Mouse (Mus musculus): ENCODE measurements around the gene Rnf144b. TPM values are rescaled to one million over a fixed set of nuclear protein-coding genes. Genes with fewer than 3 reads are reported as not detected.

Rnf144b gene
- polyA plus RNA-seq, 1 experiment from 2014 or later, result 1.0 TPM

GRCm38 (mm10) chr13:47253711-47254110, 131.3 kb downstream of the Rnf144b start:
- 81% methylated on average over 5 of the region's 5 CpGs for WGBS
- Histone ChIP-seq H3K9ac (no peak overlapping the region), H3K27ac (no peak overlapping the region), H3K4me2 (replicated peaks) (no peak overlapping the region), H3K9me3 (no peaks in the 10 kb centered on the region), H3K27me3 (replicated peaks) (no peaks in the 10 kb centered on the region), H3K4me1 (0 out of 2 replicates have a peak, but pooled peaks cover 7% of the 10 kb centered on the region), H3K36me3 (no peaks in the 10 kb centered on the region), H3K4me3 (no peak overlapping the region)
- ATAC-seq (ENCODE audit: low FRiP score, low read depth), result no peak

DNA sequence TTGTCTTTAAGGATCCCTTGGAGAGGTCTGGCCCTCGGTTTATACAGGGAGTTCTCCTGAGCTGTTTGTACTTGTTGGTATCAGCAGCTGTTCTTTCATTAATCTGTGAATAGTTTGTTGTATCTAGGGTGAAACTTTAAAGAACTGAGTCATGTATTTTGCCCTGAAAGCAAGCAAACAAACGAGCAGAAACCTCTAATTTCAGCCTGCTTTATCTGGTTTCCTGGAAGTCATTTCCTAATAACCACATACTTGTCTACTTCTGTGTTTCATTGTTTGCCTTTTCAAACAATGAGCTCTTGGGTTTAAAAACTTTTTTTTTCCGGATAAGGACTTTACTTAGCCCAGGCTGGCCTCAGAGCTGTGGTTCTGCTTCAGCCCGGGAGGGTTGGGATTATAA, 136.8 kb downstream of the Rnf144b start:
- WGBS, result 67% methylated on average over 4 of the region's 4 CpGs
- H3K27me3 ChIP-seq (replicated peaks), result no peaks in the 10 kb centered on the region
- no peak overlapping the region for H3K4me2 ChIP-seq (replicated peaks)
- 0 out of 2 replicates have a peak, but pooled peaks cover 8% of the 10 kb centered on the region for H3K4me1 ChIP-seq
- no peaks in the 10 kb centered on the region for H3K36me3 ChIP-seq
- H3K27ac ChIP-seq, result no peak overlapping the region
- no peaks in the 10 kb centered on the region for H3K9me3 ChIP-seq
- no peak overlapping the region for H3K9ac ChIP-seq
- ATAC-seq (ENCODE audit: low FRiP score, low read depth), result no peak
- no peak overlapping the region for H3K4me3 ChIP-seq

DNA sequence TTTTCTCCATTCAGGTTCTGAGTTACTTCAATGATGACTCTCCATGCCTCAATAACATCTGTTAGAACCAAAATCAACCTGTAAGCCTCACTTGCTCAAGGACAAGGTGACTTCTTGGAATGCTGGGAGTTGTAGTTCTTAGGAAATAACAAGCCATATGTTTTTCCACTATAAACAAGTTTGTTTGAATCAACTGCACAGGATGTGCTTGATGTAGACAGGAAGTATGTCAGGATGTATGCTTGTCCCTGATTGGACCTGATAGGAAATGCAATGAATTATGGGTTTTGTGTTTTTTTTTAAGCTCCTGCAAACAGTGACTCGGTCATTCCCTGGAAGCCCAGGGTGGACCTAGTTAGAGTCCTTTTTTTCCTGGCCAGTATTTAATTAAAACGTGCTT, 139.5 kb downstream of the Rnf144b start:
- Histone ChIP-seq H3K36me3 (no peaks in the 10 kb centered on the region), H3K4me1 (0 out of 2 replicates have a peak, but pooled peaks cover 8% of the 10 kb centered on the region), H3K27me3 (replicated peaks) (no peaks in the 10 kb centered on the region), H3K9ac (no peak overlapping the region), H3K27ac (no peak overlapping the region), H3K4me2 (replicated peaks) (no peak overlapping the region), H3K9me3 (no peaks in the 10 kb centered on the region), H3K4me3 (no peak overlapping the region)
- no peak for ATAC-seq (ENCODE audit: low FRiP score, low read depth)
- WGBS, result 65% methylated on average over 2 of the region's 2 CpGs

- Histone ChIP-seq H3K36me3 (no peaks in the 10 kb centered on the region), H3K27me3 (replicated peaks) (no peaks in the 10 kb centered on the region), H3K9ac (no peak overlapping the region), H3K9me3 (no peaks in the 10 kb centered on the region), H3K4me3 (no peak overlapping the region), H3K4me2 (replicated peaks) (no peak overlapping the region), H3K27ac (no peak overlapping the region), H3K4me1 (no peaks in the 10 kb centered on the region)
- WGBS, result 90% methylated on average over 8 of the region's 8 CpGs
- ATAC-seq (ENCODE audit: low FRiP score, low read depth), result no peak
Measured at GRCm38 (mm10) chr13:47264382-47264781, 141.9 kb downstream of the Rnf144b start.

- Histone ChIP-seq H3K9ac (no peak overlapping the region), H3K27me3 (replicated peaks) (no peaks in the 10 kb centered on the region), H3K4me3 (no peak overlapping the region), H3K27ac (no peak overlapping the region), H3K4me2 (replicated peaks) (no peak overlapping the region), H3K36me3 (no peaks in the 10 kb centered on the region), H3K9me3 (no peaks in the 10 kb centered on the region), H3K4me1 (no peaks in the 10 kb centered on the region)
- 89% methylated on average over 7 of the region's 7 CpGs for WGBS
- ATAC-seq (ENCODE audit: low FRiP score, low read depth), result no peak
Measured at GRCm38 (mm10) chr13:47266411-47266810, 144.0 kb downstream of the Rnf144b start.

GRCm38 (mm10) chr13:47268227-47268626, 145.8 kb downstream of the Rnf144b start:
- H3K36me3 ChIP-seq, result no peaks in the 10 kb centered on the region
- H3K4me3 ChIP-seq, result no peak overlapping the region
- no peaks in the 10 kb centered on the region for H3K27me3 ChIP-seq (replicated peaks)
- peaks cover 7% of the 10 kb centered on the region; the same call in 1 of the 2 replicates for H3K4me1 ChIP-seq
- ATAC-seq (ENCODE audit: low FRiP score, low read depth), result no peak
- no peaks in the 10 kb centered on the region for H3K9me3 ChIP-seq
- no peak overlapping the region for H3K9ac ChIP-seq
- 66% methylated on average over 3 of the region's 3 CpGs for WGBS
- H3K4me2 ChIP-seq (replicated peaks), result no peak overlapping the region
- H3K27ac ChIP-seq, result no peak overlapping the region

DNA sequence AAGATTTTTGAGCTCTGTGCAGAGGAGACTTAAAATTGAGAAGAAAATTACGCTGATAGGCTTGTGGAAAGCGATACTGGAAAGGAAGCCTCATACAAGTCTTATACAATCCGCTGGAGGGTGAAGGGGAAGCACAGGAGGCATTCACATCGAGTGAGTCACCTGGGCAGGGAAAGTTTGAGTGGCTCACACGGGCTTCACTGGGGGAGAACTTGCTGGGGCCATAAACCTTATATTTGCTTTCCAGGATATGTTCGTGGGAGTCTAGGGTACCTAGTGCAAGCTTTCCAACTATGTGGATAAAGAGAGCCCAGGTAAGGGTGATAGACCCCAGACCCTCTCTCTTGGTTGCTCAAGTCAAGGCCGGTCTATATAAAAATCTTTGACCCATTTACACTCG, 150.5 kb downstream of the Rnf144b start:
- H3K4me2 ChIP-seq (replicated peaks), result peak overlapping the region; percentile 46
- ATAC-seq (ENCODE audit: low FRiP score, low read depth), result no peak
- peaks cover 24% of the 10 kb centered on the region for H3K4me1 ChIP-seq
- no peaks in the 10 kb centered on the region for H3K36me3 ChIP-seq
- H3K27ac ChIP-seq, result peak overlapping the region; percentile 3; the same call in 1 of the 2 replicates
- no peak overlapping the region for H3K9ac ChIP-seq
- no peak overlapping the region for H3K4me3 ChIP-seq
- H3K27me3 ChIP-seq (replicated peaks), result no peaks in the 10 kb centered on the region
- 7% methylated on average over 8 of the region's 8 CpGs for WGBS
- H3K9me3 ChIP-seq, result no peaks in the 10 kb centered on the region

DNA sequence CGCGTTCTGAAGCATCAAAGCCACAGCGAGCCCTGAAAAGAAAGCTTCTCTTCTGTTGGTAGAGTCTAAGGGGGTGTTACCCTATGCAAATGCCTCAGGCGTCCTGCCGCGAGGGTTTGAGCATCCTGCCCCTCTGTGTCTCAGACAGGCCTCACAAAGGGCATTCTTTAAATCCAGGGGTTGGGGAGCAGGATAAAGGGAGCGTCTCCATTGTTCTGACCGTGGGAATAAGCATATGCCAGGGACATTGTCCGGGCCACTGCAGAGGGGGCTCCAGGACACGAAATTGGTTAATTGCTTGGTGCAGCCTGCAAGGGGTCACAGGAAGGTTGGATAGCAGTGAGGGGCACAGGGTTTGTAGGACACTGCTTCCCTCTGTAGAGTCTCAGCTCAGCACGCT, 151.0 kb downstream of the Rnf144b start:
- H3K4me1 ChIP-seq, result peaks cover 30% of the 10 kb centered on the region
- peak overlapping the region; percentile 3; the same call in 1 of the 2 replicates for H3K27ac ChIP-seq
- 1% methylated on average over 11 of the region's 11 CpGs for WGBS
- no peaks in the 10 kb centered on the region for H3K36me3 ChIP-seq
- peak; percentile 85 for ATAC-seq (ENCODE audit: low FRiP score, low read depth)
- no peak overlapping the region for H3K4me3 ChIP-seq
- no peak overlapping the region for H3K9ac ChIP-seq
- no peaks in the 10 kb centered on the region for H3K9me3 ChIP-seq
- no peaks in the 10 kb centered on the region for H3K27me3 ChIP-seq (replicated peaks)
- peak overlapping the region; percentile 46 for H3K4me2 ChIP-seq (replicated peaks)

GRCm38 (mm10) chr13:47274139-47274538, 151.7 kb downstream of the Rnf144b start:
- WGBS, result 0% methylated on average over 3 of the region's 3 CpGs
- ATAC-seq (ENCODE audit: low FRiP score, low read depth), result no peak

DNA sequence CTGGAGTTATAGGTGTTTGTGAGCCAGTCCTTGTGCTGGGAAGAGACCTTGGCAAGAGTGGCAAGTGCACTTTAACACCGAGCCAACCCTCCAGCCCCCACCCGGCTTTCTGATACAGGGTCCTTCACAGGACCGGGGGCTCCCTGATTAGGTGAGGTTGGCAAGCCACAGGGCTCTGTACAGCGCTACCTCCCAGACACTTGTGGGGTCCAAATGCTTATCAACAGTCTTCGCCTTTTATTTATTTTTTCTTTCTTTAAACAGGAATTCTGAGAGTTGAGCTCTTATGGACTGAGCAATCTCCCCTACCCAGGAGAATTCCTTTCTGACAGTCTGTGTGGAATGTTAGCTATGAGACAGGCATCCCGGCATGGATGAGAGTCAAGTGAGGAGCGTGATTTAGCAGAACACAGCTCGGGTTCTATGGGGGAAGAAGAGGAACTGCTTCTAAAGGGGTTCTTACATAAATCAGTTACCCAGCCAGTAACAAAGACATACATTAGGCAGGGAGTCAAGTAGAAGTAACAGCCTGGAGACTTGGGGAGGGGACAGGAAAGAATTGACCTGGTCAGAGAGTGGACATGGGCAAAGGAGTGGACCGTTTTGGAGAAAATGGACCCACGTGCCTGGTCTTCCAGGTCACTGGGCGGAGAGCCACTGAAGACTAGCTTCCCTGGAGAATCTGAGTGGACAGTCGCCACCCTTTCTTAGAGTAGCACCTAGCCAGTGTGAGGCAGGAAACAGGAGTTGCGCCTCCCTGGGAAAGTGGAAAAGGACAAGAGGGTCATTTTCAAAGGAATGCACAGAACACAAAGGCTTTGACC, 154.8 kb downstream of the Rnf144b start:
- Histone ChIP-seq H3K4me1 (peaks cover 32% of the 10 kb centered on the region), H3K9me3 (no peaks in the 10 kb centered on the region), H3K27me3 (replicated peaks) (no peaks in the 10 kb centered on the region), H3K4me2 (replicated peaks) (peak overlapping the region; percentile 38), H3K27ac (no peak overlapping the region), H3K9ac (no peak overlapping the region), H3K4me3 (no peak overlapping the region), H3K36me3 (no peaks in the 10 kb centered on the region)
- ATAC-seq (ENCODE audit: low FRiP score, low read depth), result no peak
- WGBS, result 11% methylated on average over 13 of the region's 13 CpGs

More at GRCm38 (mm10) chr13:47274139-47274538, 151.7 kb downstream of the Rnf144b start:
- no peak overlapping the region for H3K4me3 ChIP-seq
- H3K4me1 ChIP-seq, result peaks cover 32% of the 10 kb centered on the region
- H3K9ac ChIP-seq, result no peak overlapping the region
- no peaks in the 10 kb centered on the region for H3K36me3 ChIP-seq
- H3K27ac ChIP-seq, result no peak overlapping the region
- no peak overlapping the region for H3K4me2 ChIP-seq (replicated peaks)
- H3K9me3 ChIP-seq, result no peaks in the 10 kb centered on the region
- H3K27me3 ChIP-seq (replicated peaks), result no peaks in the 10 kb centered on the region

- no peak overlapping the region for H3K4me3 ChIP-seq
- H3K9ac ChIP-seq, result no peak overlapping the region
- no peaks in the 10 kb centered on the region for H3K9me3 ChIP-seq
- peaks cover 28% of the 10 kb centered on the region for H3K4me1 ChIP-seq
- WGBS, result 5% methylated on average over 5 of the region's 5 CpGs
- no peaks in the 10 kb centered on the region for H3K36me3 ChIP-seq
- H3K27me3 ChIP-seq (replicated peaks), result no peaks in the 10 kb centered on the region
- ATAC-seq (ENCODE audit: low FRiP score, low read depth), result no peak
- H3K27ac ChIP-seq, result no peak overlapping the region; the same call in 1 of the 2 replicates
- H3K4me2 ChIP-seq (replicated peaks), result peak overlapping the region; percentile 38
Measured at GRCm38 (mm10) chr13:47277824-47278290, 155.4 kb downstream of the Rnf144b start.

- Histone ChIP-seq H3K27ac (no peak overlapping the region), H3K4me3 (no peak overlapping the region), H3K9ac (no peak overlapping the region), H3K4me1 (peaks cover 14% of the 10 kb centered on the region), H3K27me3 (replicated peaks) (no peaks in the 10 kb centered on the region), H3K36me3 (no peaks in the 10 kb centered on the region), H3K9me3 (no peaks in the 10 kb centered on the region), H3K4me2 (replicated peaks) (no peak overlapping the region)
- 82% methylated on average over 3 of the region's 3 CpGs for WGBS
- ATAC-seq (ENCODE audit: low FRiP score, low read depth), result no peak
Measured at GRCm38 (mm10) chr13:47282221-47282620, 159.8 kb downstream of the Rnf144b start.

Measured in neural tube, embryonic 12.5 days (tissue).